Mouse (Mus musculus) right cerebral cortex, postnatal 4 days (tissue): ENCODE measurements at regions not wholly inside any gene's neighbourhood (a gene's known extent, or its start where the extent isn't known, plus 50 kb on each side); places are given as distances from the start of the nearest gene placed in this dataset.

Experiments used
- DNase-seq: peaks from one replicate; pipeline ENCODE4 v3.0.0-alpha.2; 2022

GRCm38 (mm10) chr5:99165807-99166360 is 128.7 kb upstream of the Prkg2 start:
- DNase-seq, result no peak

GRCm38 (mm10) chr5:99157973-99158372 is 120.8 kb upstream of the Prkg2 start:
- DNase-seq, result peak; percentile 56

GRCm38 (mm10) chr5:99153269-99153850 is 116.2 kb upstream of the Prkg2 start:
- DNase-seq, result no peak

- no peak for DNase-seq
Measured at GRCm38 (mm10) chr5:99152299-99152698, 115.1 kb upstream of the Prkg2 start.

GRCm38 (mm10) chr5:99149904-99150303 is 112.8 kb upstream of the Prkg2 start:
- no peak for DNase-seq

- DNase-seq, result no peak
Measured at GRCm38 (mm10) chr5:99132670-99133069, 95.5 kb upstream of the Prkg2 start.

- no peak for DNase-seq
Measured at GRCm38 (mm10) chr5:99128628-99129027, 91.5 kb upstream of the Prkg2 start.

- DNase-seq, result no peak
Measured at GRCm38 (mm10) chr5:99125418-99125817, 88.3 kb upstream of the Prkg2 start.

GRCm38 (mm10) chr5:99111755-99112154 is 74.6 kb upstream of the Prkg2 start:
- no peak for DNase-seq

- DNase-seq, result peak; percentile 18
Measured at GRCm38 (mm10) chr5:99111235-99111634, 74.1 kb upstream of the Prkg2 start.

GRCm38 (mm10) chr5:99099727-99100116 is 62.6 kb upstream of the Prkg2 start:
- no peak for DNase-seq

- no peak for DNase-seq
Measured at GRCm38 (mm10) chr5:99099014-99099726, 62.0 kb upstream of the Prkg2 start.
